Mouse (Mus musculus) liver (tissue): ENCODE measurements around the gene Sh2d5.
A peak's percentile ranks its signal among the peaks of the same experiment; 100 is the strongest.

Source experiments
- DNase-seq: peaks from one replicate; pipeline ENCODE4 v3.0.0-alpha.2; 2020; ENCODE audit warnings: mixed read lengths

The Sh2d5 gene

DNA sequence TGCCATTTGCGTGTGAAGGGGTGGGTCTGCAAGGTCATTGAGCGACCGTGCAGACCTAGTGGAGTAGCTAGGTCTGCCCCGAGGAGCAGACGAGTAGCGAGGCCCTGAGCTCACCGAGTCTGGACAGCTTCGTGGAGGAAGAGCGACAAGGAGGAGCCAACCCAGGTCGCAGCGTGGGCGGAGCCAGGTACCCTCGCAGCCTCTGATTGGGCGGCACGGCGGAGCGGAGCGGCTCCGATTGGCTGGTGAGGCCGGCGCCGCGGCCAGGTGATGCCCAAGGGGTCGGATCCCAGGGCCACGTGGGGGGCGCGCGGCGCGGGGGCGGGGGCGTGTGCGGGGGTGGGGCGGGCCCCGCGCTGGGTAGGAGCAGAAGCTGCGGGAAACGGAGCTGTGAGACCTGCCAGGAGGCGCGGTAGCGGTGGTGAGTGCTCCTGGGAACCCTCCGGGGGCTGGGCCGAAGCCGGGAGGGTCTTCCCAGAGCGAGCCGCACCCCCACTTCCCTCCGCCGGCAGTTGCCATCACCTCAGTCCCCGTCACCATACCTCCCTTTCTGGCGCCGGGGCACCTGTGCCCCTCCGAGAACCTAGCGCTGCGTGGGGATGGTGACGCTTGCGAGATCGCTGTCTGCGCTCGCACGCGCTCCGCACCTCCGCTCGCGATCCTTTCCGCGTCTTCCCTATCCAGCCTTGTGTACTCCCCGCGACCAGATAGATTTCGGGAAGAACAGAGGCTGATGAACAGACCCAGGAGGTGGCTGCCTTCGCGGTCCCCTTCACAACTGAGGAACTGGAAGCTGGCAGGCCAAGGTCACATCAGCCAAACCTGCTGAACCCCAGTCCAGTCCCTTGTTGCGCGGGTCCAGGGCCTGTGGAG lies at the start of gene Sh2d5, which contains the start of gene Kif17:
Sh2d5 (plus strand) TSS at position 316 of the 873 bp plus-strand sequence.
Kif17 (plus strand) TSS at position 348 of the 873 bp plus-strand sequence.
- peak; percentile 84 for DNase-seq

DNA sequence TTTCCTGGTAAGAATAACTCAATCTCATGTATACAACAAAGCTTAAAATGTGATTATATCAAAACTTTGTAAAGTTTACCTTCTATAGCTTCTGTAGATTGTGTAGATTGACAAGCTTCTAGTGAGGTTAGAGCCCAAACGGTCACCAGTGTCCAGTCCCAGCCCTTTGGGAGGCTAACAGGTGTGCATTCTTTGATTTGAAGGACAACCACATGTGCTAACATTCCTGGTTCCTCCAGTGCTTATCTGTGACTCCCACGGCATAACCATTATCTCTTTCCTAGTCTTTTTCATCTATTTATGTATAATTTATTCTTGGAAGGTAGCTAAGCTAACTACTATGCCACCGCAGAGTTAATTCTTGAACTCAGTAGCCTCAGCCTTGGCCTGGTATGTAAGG lies 49.4 kb upstream of the Sh2d5 start:
- no peak for DNase-seq

DNA sequence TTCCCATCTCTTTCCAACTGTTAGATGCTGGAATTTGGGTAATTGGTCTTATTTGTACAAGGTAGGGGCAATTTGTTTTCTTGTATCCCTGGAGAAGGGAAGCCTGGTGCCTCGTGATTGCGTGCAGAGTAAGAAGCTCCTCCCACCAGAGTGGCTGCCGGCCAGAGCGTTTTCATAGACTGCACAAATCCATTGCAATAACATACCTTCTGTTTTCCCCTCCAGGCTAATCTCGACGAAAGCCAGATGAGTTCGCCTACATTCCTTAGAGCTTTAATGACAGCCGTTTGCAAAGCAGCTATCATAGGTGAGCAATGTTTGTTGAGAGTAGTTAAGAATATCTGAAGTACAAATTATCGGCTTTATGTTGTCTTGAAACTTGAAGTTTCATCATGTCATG lies 48.5 kb upstream of the Sh2d5 start:
- no peak for DNase-seq

DNA sequence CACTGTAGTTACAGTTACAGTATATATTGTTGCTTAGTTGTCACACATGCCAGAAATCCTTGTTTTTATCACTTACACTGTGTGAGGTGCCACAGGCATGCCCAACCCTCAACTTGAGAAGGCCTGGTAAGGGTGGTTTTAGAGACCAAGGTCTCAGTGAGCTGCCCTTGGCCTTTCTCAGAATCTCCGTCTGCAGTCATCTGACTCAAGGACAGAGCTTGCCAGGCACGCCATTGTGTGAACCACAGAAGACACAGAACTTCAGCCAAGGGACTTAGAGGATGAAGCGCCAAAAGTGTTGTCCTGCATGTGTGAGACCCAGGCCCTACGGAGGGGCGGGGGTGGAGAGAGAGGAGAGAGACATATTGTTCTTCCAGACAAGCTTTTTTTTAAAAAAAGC lies 40.1 kb upstream of the Sh2d5 start:
- DNase-seq: no peak

DNA sequence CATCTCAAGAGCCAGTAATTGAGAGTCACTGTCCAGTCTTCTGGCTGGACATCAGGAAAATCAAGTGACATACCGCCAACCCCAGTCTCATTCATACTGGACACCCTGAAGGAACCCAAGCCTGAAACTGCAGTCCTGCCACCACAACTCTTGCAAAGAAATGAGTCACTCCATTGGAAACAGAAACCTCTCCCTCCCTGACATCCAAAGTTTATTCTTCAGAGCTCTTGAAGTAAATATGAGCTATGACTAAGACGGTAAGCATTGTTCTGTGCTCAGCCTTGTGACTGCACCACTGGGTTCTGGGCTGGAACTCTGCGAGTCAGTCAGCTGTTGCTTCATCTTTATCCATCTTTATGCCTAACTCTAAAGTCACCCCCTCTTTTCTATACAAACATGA lies 36.3 kb upstream of the Sh2d5 start:
- no peak for DNase-seq

DNA sequence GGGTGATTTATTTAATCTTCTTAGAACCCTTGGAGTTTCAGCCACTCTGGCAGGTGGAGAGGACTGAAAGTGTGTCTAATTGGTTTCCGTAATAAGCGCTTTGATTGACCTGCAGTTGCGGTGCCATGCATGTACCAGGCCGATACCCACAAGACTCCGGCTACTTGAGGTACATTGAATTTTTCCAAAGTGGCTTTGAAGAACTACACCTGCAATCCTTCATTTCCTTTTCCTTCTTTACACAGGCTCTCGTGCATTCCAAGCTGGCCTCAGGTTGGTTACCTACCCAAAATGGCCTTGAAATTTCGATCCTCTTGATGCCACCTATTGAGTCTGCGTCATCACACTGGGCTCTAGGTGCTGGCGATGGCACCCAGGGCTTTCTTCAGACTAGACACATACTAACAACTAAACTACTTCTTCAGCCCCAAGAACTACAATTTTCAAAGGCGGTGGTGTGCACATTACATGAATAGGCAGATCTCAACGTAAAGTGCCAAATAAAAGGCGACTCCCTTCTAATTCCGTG lies 34.5 kb upstream of the Sh2d5 start:
- no peak for DNase-seq

DNA sequence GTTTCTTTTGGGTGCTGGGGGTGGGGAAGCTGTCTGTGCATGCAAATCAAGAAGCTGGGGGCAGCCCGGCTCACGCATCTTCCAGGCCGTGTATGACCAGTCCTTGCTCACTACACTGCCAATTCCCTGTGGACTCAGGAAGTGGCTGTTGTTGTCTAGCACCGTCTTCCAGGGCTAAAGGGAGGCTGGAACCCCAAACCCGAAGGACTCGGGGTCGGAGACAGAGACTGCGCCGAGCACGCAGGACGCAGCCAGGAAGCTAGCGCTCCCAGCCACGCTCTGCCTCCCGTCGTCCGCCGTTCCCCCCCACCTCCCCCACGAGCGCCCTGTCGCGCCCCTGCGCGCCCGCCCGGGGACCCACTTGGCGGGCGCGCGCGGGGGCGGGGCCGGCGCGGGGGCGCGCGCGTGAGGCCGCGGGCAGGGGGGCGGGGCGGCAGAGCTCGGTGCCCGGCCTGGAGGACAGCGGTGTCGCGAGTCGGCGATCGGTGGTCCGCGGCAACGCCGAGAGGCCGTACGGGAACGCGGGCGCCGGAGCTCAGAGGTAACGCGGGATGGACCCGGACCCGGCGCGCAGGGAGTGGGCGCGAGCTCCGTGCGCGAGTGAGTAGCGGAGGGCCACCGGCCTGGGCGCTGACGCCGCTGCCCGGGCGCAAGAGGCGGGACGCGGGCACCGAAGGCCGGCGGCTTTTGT lies 33.9 kb upstream of the Sh2d5 start, which contains the start of gene Hp1bp3:
Hp1bp3 (plus strand) TSS at position 97 of the 691 bp plus-strand sequence.
- peak; percentile 85 for DNase-seq

DNA sequence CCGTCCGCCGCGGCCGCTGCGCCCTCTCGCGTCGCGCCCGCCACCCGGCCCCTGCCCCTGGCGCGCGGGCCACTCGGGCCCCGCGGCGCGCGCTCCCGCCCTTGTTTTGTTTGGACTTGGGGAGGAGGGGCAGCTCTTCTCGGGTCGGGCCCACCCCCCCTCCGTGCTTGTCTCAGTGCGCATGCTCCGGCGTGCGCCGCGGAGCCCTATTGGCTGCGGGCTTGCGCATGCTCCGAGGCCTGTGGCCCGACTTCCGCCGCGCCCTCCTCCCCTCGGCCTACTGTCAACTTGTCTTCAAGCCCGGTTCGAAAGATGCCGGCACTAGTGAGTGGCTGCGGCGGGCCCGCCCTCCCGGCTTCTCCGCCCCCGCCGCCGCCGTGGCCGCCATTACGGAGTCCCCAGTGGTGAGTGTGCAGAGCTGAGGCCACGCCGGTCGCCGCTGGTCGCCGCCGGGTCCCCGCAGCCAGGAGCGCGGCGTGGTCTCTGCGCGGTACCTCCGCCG lies 33.3 kb upstream of the Sh2d5 start:
- DNase-seq: peak; percentile 98

DNA sequence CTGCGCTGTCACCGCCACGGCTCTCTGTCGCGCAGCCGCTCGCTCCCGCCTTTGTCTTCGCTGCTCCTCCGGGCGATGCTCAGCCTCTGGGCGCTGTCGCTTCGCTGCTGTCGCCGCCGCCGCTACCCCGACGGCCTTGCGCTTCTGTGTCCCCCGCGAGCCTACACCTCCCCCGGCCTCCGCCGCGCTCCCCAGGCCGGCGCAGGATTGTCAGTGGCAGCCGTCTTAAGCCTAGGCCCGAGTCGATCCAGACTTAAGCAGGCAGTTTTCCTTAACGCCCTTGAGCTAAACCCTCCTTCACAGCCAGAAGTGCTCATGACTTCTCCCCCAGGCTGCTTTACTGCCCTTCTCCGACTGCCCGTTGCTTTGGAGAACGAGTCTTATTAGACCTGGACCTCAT lies 32.8 kb upstream of the Sh2d5 start:
- no peak for DNase-seq

DNA sequence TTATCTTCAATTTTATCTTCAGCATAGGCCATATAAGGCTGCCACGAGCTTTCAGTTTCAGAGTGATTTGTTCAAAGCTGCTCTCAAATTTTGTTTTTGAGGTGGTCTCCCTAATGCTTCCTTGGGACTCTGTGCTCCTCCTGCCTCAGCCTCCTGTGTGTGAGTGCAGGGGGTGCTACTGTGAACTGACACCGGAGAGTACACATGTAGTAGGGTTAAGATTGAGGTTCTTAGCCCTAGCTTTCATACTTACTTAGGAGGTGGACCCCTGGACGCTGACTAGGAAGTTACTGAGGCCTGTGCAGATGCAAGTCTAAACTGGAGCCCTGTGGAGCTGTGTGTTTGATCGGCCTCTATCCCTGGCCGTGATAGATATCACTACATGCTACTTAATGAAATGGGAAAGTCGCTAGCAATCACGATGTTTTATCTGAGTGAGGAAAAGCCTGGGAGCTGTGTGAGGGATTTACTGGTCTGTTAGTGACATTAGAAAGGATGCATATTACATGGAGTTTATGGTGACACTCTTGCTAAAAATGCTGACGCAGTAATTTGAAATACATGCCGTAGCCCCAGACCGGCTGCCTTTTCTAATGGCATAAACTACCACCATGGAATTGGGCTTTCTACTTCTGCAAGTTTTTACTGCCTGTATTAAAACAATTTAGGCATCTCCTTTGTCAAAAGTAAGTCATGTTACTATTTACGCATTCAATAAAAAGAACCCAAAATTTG lies 32.1 kb upstream of the Sh2d5 start:
- peak; percentile 29 for DNase-seq

DNA sequence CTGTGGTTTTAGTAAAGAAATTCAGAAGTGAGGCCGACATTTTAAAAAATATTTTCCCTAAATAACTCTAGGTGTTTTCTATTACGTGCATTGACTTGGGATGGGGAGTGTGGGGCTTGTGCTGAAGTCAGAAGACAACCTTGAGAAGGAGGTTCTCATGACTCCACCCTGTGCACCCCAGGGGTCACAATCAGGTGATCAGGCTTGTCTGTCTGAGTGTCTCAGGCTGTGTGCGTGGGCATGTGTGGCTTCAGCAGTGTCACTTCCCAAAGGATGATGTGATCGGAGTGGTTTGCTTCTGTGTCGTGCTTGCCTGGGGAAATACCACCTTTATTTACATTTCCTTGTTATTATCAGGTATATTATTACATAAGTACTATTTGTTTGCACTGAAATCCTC lies 30.9 kb upstream of the Sh2d5 start:
- DNase-seq: peak; percentile 26

DNA sequence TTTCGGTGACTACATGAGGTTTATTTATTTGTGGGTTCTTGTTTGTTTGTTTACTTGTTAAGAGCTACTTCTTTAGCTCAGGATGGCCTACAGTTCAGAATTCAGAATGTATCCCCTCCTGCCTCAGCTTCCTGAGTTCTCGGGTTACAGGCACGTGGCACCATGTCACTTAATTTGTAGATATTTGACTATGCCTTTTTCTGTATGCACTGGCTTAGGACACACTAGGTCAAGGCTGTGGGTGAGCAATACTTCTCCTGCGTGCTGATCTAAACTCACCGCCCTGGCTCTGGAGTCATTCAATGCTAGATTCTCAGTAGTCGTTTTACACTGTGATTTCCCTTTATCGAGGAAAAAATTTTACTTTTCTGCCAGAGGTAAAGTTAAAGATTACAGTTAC lies 29.4 kb upstream of the Sh2d5 start:
- DNase-seq: no peak

DNA sequence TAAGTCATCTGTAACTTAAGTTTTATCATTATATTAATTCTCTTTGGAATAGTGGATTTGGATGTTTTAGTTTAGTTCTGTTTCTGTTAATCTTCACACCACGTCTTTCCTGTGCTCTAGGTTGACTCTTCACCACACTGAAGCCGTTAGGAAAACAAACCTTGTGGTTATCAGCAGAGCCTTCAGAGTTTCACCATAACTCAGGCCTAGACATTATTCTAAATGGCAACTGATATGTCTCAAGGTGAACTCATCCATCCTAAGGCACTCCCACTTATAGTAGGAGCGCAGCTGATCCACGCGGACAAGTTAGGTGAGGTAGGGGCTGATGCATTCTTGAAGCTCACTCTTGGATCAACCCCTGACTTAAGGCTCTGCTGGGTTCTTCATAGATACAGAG lies 28.8 kb upstream of the Sh2d5 start:
- no peak for DNase-seq

DNA sequence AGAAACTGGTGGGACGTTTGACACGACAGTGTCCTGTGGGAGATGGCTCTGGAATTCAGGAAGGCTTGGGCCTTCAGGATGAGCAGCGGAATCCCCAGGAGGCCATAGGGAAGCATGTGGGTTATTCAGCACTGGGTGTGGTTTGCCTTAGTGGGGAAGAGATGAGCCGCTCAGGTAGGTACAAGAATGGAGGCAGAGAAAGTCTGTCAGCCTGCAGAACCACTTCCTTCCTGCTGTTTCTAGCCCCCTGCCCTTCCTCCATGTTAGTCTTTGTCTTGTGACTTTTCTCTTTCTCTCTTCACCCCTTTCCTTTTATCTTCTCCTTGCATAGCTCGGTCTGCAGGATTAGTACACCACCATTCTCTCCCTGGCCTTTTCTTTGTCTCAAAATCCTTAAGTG lies 27.8 kb upstream of the Sh2d5 start:
- no peak for DNase-seq

DNA sequence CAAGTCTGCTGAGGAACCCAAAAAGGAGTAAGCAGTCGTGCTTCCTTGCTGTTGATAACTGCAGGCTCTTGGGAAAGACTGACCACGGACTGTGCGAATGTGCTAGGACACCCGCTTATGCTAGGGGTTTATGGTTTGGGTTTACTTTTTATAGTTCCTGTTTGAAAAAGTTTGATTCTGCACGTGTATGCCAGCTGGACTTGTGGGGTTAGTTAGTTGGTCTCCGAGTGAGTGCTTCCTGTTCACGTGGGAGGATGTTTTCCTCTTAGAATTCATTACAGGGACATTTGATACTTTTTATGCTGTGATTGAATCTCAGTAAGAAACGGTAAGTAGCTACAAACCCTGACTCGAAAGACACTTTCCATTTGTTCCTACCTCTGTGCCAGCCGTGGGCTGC lies 26.6 kb upstream of the Sh2d5 start:
- no peak for DNase-seq

DNA sequence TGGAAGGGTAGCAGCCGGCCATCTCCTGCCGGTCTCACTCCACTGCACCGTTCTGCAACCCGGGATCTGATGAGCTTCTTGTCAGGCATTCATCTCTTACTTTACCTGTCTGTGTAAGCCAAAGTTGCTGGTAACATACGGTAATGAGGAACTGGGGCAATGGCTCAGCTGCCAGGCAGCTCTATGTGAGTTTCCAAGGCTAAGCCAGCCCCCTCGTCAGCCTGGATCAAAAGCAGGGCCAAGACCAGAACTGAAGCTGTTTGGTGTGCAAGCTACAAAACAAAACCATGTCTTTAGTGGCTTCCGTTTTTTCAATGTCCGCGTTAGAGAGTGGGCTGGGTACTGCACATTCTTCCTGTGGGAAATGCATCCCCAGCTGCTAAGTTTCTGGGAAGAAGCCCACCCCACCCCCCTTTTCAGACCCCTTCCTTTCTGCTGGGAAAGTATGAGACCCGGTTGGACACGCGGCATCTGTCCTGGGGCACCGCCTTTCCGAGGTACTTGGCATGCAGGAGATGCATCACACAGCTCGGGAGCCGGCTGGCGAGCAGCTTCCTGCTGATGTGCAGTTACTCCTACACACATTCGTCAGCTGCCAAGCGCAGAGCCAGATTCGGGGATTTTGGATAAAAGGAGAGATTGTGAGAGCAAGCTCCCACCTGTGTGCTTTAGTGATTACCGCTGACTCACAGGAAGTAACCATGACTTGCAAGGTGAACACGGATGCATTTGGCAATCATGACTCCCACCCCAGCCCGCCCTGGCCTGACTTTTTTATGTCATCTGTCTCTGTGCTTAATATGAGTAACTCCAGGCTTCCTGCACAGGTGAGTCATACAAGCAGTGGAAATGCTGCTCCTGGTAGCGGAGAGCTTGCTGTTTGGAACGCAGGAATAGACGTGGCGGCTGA lies 3.2 kb upstream of the Sh2d5 start:
- no peak for DNase-seq

DNA sequence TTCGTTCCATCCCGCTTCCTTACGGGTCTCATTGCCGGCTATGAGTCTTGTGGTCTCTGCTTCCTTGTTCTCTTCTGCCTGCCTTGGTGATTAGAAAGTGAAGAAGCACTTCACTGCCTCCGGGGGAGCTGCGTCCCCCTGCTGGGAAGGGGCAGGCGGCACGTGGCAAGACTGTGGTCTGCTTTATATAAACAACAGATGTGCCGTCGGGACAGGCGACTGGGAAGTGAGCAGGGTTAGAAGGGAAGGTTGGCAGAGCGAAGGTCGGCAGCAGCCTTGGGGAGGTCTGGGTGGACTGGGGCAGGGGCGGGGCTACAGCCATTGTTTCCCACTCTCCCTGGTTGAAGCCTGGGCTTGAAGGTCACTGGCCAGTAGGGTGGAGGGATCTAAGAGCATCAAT lies 1.6 kb downstream of the Sh2d5 start:
- DNase-seq: peak; percentile 26

DNA sequence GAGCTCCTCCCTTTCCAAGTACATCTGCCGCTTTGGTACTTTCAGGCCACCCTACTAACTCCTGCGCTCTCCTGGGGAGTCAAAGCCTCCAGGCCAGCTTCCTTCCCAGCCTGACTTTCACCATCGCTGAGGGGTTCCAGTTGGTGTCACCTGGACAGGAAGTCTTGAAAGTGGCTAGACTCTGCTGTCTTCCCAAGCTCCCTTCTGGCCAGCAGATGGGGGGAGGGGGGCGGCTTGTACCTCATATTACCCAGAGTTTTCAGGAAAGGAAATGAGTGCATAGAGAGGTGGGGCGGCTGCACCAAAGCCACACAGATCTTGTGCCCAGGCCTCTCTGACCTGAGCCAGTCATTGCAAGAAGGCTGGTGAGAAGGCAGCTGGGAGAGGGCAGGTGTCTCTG lies 2.0 kb downstream of the Sh2d5 start:
- no peak for DNase-seq

DNA sequence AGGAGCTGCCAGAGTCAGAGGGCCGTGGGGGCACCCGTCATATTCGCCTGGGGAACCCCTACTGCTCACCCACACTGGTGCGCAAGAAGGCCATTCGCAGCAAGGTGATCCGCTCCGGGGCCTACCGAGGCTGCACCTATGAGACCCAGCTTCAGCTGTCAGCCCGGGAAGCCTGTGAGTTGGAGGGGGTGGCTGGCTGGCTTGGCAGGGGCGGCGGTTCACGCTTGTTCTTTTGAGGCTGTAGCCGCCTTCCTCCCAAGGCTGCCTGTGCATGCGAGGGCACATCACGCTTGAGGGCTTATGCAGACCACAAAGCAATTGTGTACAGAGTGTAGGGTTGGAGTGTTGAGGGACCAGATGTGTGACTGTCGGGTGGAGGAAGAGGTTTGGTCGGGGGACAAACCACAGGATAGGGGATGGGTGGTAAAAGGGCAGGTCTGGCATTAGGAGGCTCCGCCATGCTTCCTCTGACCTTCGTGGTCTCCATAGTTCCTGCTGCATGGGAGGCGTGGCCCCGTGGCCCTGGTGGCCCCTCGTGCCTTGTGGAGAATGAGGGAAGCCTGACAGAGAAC lies 7.0 kb downstream of the Sh2d5 start:
- DNase-seq: peak; percentile 24

DNA sequence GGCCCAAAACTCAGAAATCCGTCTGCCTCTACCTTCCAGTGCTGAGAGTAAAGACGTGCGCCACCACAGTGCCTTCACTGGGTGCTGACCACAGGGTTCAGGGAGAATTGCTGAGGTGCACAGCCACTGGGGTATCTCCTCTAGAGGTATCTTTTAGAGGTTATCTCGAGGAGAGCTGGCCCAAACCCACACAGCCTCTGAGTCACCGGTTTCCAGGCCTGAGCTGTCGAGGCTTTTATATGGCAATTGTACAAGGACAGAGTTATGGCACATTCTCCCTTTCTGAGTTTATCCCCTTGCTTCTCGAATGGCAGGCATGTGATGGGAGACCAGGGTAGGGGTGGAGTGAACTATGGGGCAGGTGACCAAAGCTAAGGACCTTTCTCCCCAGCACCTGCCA lies 8.5 kb downstream of the Sh2d5 start:
- DNase-seq: no peak

DNA sequence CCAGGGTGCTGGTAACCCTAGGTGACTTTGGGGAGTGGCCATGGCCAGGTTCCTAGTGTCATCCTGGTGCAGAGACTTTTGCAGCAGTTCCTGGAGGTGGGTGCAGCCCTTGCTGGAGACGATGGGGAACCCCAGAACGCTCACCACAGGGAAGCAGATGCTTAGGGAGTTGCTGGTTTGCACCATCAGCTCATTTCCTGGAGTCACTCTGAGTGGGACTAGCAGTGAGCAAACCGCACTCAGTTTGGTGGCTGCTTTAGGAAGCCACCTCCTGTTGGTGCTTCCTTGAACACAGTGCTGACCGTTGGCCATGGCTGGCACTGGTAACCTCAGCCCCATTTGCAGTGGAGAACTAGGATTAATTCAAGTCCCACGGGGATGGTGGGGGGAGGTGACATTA lies 9.3 kb downstream of the Sh2d5 start:
- DNase-seq: peak; percentile 23
